Mouse (Mus musculus) hindbrain, embryonic 12.5 days (tissue): ENCODE data around the gene Tspan17. TPM values are rescaled to one million over a fixed set of nuclear protein-coding genes. Genes with fewer than 3 reads are reported as not detected.

Source experiments
- ATAC-seq: fragments of 200-750 bp; cut with Nextera tagmentation; 2 replicates; pipeline ENCODE4 v1.8.0; 2017; ENCODE audit warnings: moderate TSS enrichment; ENCODE audit not compliant: low FRiP score
- H3K27ac ChIP-seq: fragments of 300-500 bp; sonication (generic); 2 replicates; pipeline ENCODE4 v1.5.1; 2016; ENCODE audit warnings: mild to moderate bottlenecking
- H3K27me3 ChIP-seq: fragments of 300-500 bp; sonication (generic); 2 replicates; pipeline ENCODE4 v1.6.1; 2016; ENCODE audit warnings: mild to moderate bottlenecking
- H3K36me3 ChIP-seq: fragments of 300-500 bp; sonication (generic); 2 replicates; pipeline ENCODE4 v1.6.1; 2016; ENCODE audit warnings: mild to moderate bottlenecking
- H3K4me1 ChIP-seq: fragments of 300-500 bp; sonication (generic); 2 replicates; pipeline ENCODE4 v1.6.1; 2016
- H3K4me2 ChIP-seq: fragments of 300-500 bp; sonication (generic); replicated peaks from 2 replicates; pipeline ENCODE4 v1.6.1; 2016; ENCODE audit warnings: mild to moderate bottlenecking
- H3K4me3 ChIP-seq: fragments of 300-500 bp; sonication (generic); 2 replicates; pipeline ENCODE4 v1.5.1; 2016; ENCODE audit warnings: mild to moderate bottlenecking
- H3K9ac ChIP-seq: fragments of 300-500 bp; sonication (generic); 2 replicates; pipeline ENCODE4 v1.6.1; 2016; ENCODE audit warnings: mild to moderate bottlenecking, moderate library complexity
- H3K9me3 ChIP-seq: fragments of 300-500 bp; sonication (generic); replicated peaks from 2 replicates; pipeline ENCODE4 v1.6.1; 2016; ENCODE audit warnings: mild to moderate bottlenecking
- WGBS: fragments of 180-500 bp; shearing (Covaris S2); methylation state at CpG from one replicate; pipeline ENCODE4 v1.1.7; 2016; 5-methylcytosine and 5-hydroxymethylcytosine counted together
- polyA plus RNA-seq: library from polyadenylated mRNA; unstranded; fragments of >200 nt; fragmentation: Nextera tagmentation; extraction: Ambion mirVana; gene quantifications from 2 replicates; pipeline ENCODE4 v1.2.1, GENCODE M21; 2016

The Tspan17 gene
- polyA plus RNA-seq: 30.0 and 35.0 TPM in 2 replicates

DNA sequence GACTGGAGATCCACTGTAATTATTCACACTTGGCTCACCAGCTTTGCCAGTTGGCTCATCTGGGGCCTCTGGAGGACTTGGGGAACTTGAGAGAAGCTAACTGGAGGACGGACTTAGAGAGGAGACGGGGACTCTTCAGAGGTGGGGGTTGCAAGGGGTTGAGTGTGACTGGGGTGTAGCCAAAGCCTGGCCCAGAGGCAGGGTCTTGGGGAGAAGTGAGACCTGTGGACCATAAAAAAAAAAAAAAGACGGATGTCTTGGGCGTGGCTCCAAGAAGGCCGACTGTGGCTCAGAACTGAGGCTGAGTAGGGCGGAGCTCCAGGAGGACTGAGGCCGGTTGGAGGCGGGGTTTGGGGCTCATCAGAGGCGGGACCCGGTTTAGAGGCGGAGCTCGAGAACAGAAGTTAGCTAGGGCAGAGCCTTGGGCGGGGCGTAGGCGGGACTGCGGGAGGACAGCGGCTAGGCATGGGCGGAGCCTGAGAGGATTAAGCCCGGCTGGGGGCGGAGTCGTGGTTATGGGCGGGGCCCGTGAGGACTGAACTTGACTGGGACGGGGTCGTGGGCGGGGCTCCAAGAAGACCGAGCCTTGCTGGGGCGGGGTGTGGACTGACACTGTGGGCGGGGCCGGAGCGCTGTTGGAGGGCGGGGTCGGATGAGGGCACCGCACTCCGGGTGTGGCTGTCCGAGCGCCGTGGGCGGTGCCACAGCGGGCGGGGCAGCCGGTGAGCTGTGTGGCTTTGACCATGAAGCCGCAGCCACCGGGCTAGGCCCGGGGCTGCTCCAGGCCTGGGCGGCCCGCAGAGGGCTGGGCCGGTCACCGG is at the start of gene Tspan17:
Gene Tspan17 (plus strand): TSS at position 638 of the 821 bp plus-strand sequence.
- H3K4me2 ChIP-seq: peak within 1 kb of the TSS; percentile 82
- no peaks in the 10 kb centered on the region for H3K36me3 ChIP-seq
- WGBS: 4% methylated on average over 38 of the region's 49 CpGs
- H3K9me3 ChIP-seq: no peaks in the 10 kb centered on the region
- peak within 1 kb of the TSS; percentile 69 for H3K9ac ChIP-seq
- peak within 1 kb of the TSS; percentile 57 for H3K4me3 ChIP-seq
- peaks cover 39% of the 10 kb centered on the region for H3K27me3 ChIP-seq
- peaks cover 21% of the 10 kb centered on the region for H3K4me1 ChIP-seq
- ATAC-seq: peak; percentile 84
- H3K27ac ChIP-seq: no peak within 1 kb of the TSS

DNA sequence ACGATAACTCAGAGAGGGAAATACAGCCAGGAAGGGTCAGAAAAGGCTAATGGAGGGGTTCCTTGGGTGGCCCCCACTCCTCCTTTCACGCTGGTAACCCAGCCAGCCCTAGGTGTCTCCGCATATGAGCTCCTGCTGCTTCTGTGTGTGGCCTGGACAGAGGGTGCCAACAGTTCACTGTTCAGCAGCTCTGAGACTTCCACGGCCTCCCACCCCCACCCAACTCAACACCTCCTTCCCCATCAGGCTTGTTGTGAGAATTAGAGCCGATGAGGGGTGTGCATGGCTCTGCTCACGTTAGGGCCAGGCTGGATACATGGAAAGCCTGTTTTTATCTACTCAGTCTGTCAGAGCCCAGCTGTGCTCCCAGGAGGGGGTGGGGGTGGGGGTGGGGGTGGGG is 43.1 kb upstream of the Tspan17 start:
- Histone ChIP-seq H3K9me3 (no peaks in the 10 kb centered on the region), H3K36me3 (no peaks in the 10 kb centered on the region), H3K4me2 (peak overlapping the region; percentile 74; the same call in 1 of the 2 replicates), H3K4me1 (peaks cover 47% of the 10 kb centered on the region), H3K27ac (no peak overlapping the region), H3K4me3 (no peak overlapping the region), H3K27me3 (peaks cover 16% of the 10 kb centered on the region), H3K9ac (no peak overlapping the region)
- no peak for ATAC-seq
- 45% methylated on average over 6 of the region's 6 CpGs for WGBS

DNA sequence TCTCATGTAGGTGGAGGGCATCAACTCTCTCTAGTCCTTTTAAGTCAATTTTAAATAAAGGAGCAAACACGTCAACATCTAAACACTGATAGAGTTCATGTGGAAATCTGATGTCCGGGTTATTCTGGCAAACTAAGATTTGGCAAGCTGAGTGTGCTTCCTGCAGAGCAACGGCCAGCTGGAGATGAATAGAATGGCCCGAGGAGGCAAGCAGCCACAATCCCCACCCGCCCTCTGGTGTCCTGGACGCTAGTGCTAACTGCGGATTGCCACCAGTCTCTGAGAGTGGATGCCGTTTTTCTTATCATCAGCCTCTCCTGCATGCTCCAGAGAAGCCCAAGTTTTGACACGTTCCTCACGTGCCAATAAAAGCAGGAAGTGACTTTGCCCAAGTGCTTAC is 42.3 kb upstream of the Tspan17 start:
- H3K4me1 ChIP-seq: peaks cover 42% of the 10 kb centered on the region
- 40% methylated on average over 10 of the region's 10 CpGs for WGBS
- H3K4me2 ChIP-seq: peak overlapping the region; percentile 74
- H3K27ac ChIP-seq: no peak overlapping the region
- H3K4me3 ChIP-seq: no peak overlapping the region
- no peaks in the 10 kb centered on the region for H3K36me3 ChIP-seq
- no peak overlapping the region for H3K9ac ChIP-seq
- peaks cover 24% of the 10 kb centered on the region for H3K27me3 ChIP-seq
- no peaks in the 10 kb centered on the region for H3K9me3 ChIP-seq
- ATAC-seq: no peak

DNA sequence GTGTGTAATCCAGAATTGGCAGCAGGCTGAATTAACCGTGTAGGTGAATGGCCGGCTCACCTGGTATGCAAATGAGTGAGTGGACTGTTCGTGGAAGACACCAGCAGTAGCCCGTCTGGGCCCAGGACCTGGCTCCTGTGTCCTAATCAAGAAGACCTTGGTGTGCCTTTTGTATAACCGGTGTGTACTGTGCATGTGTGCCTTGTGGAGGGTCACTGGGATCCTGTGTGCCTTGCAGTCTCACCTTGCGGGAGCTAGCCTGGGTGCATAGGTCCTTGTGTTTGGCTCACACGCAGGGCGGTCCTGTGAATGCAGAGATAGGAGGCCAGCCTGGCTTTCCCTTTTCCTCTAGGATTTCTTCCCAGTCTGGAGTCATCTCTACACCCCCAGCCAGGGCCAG is 41.0 kb upstream of the Tspan17 start:
- H3K4me2 ChIP-seq: peak overlapping the region; percentile 74
- WGBS: 87% methylated on average over 8 of the region's 8 CpGs
- H3K4me1 ChIP-seq: peaks cover 42% of the 10 kb centered on the region
- peaks cover 36% of the 10 kb centered on the region for H3K27me3 ChIP-seq
- H3K36me3 ChIP-seq: no peaks in the 10 kb centered on the region
- no peak for ATAC-seq
- no peaks in the 10 kb centered on the region for H3K9me3 ChIP-seq
- H3K4me3 ChIP-seq: peak overlapping the region; percentile 74
- peak overlapping the region; percentile 23; the same call in 1 of the 2 replicates for H3K27ac ChIP-seq
- H3K9ac ChIP-seq: peak overlapping the region; percentile 86

DNA sequence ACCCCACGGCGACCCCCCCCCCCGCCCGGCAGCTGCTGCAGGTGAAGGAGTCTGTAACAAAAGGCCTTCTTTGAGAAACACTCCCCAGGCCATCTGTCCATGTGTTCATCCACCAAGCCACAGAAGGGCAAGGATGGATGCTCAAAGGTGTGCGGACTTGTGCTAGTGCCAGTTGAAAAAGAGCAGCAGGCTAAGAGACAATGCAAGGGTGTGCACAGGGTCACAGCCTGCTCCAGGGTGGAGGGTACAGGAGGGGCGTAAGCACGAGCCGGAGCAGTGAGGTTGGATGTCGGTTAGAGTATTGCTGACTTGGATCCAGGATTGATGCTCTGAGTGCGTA is 40.5 kb upstream of the Tspan17 start:
- peak overlapping the region; percentile 86 for H3K9ac ChIP-seq
- 42% methylated on average over 10 of the region's 10 CpGs for WGBS
- peak overlapping the region; percentile 74 for H3K4me2 ChIP-seq
- ATAC-seq: peak; percentile 42
- H3K4me3 ChIP-seq: peak overlapping the region; percentile 74
- peak overlapping the region; percentile 93 for H3K27ac ChIP-seq
- no peaks in the 10 kb centered on the region for H3K9me3 ChIP-seq
- peaks cover 38% of the 10 kb centered on the region for H3K27me3 ChIP-seq
- H3K36me3 ChIP-seq: no peaks in the 10 kb centered on the region
- peaks cover 43% of the 10 kb centered on the region for H3K4me1 ChIP-seq

DNA sequence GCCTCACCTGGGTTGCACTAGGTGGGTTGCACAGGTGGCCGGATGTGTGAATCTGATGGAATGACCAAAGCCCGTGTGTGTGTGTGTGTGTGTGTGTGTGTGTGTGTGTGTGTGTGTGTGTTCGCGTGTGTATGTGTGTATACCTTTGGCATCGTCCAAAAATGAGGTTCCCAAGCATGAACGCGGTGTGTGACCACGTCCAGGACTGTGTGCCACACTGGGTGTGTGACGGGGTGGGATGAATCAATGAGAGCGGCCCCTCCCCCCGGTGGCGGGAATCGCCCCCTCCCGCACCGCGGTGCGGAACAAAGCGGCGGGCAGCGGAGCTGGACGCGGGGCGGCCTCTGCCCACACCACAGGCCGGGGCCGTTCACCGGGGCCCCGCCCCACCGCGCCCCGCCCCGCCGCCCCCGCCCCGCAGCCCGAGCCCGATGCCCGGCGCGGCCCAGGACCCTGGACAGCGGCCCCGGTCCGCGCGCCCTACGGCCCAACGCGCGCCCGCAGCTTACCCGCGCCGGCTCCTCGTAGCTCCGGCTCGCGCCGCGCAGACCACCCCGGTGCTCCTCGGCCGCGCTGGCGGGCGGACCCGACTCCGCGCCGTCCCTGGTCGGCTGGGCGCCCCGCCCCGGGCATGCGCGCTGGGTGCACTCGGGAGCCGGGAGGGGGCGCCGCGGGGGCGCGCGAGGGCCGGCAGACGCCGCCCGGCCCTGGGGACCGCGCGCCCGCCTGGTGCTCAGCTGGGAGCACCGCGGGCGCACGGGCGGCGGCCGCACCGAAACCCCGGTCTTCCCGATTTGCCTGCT is 39.9 kb upstream of the Tspan17 start:
- Histone ChIP-seq H3K4me3 (peak overlapping the region; percentile 74), H3K4me1 (peaks cover 49% of the 10 kb centered on the region), H3K27ac (peak overlapping the region; percentile 93), H3K4me2 (peak overlapping the region; percentile 74), H3K27me3 (peaks cover 38% of the 10 kb centered on the region), H3K9me3 (no peaks in the 10 kb centered on the region), H3K36me3 (no peaks in the 10 kb centered on the region), H3K9ac (peak overlapping the region; percentile 86)
- WGBS: 2% methylated on average over 64 of the region's 100 CpGs
- ATAC-seq: peak; percentile 90

DNA sequence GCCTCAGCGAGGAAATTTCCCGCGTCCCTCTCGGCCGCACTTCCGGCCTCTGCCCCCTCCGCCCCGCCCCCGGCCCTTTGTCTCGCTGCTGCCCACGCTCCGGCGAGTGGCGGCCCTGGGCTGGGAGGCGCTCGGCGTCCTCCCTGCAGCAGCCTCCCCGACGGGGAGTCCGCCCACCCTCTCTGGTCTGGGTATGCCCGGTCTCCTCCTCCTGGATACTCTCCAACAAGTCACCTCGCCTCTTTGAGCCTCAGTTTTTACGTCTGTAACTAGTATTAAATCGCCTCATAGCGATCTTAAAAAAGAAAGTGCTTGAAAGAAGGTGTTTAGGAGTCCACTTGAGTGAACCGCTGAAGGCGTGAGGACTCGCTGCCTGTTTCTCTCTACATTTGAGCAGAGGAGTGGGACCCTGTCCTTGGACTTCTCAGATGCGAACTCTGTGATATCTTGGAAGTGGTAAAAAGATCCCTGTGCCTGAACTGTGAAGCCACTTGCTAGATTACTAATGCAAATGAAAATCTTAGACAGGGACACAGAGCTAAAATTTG is 39.2 kb upstream of the Tspan17 start, which contains the start of gene Gprin1:
Gene Gprin1 (minus strand): TSS at position 11 of the 548 bp plus-strand sequence.
- WGBS: 4% methylated on average over 29 of the region's 29 CpGs
- no peaks in the 10 kb centered on the region for H3K36me3 ChIP-seq
- peak within 1 kb of the TSS; percentile 93 for H3K27ac ChIP-seq
- peaks cover 54% of the 10 kb centered on the region for H3K4me1 ChIP-seq
- ATAC-seq: peak; percentile 78
- peak within 1 kb of the TSS; percentile 74 for H3K4me2 ChIP-seq
- peaks cover 41% of the 10 kb centered on the region for H3K27me3 ChIP-seq
- peak within 1 kb of the TSS; percentile 86 for H3K9ac ChIP-seq
- H3K4me3 ChIP-seq: peak within 1 kb of the TSS; percentile 74
- no peaks in the 10 kb centered on the region for H3K9me3 ChIP-seq

DNA sequence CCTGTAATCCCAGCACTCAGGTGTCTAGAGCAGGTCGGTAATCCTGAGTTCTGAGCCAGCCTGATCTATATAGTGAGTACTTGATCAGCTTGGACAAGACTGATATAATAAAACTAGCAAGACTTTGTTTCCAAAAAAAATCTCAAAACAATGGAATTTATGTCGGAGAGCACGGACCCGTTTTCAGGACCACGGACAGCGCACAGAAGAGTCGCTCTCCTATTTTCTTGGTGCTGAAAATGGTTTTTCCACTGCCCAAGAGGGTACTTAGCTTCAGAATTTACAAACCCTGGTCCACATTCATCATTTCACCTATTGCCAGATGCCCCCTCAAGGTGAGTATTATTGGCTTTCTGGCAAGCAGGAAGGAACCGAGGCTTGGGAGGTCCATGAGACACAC is 38.5 kb upstream of the Tspan17 start:
- Histone ChIP-seq H3K4me1 (peaks cover 56% of the 10 kb centered on the region), H3K4me2 (no peak overlapping the region), H3K27me3 (peaks cover 47% of the 10 kb centered on the region), H3K4me3 (no peak overlapping the region), H3K27ac (no peak overlapping the region), H3K9me3 (no peaks in the 10 kb centered on the region), H3K36me3 (no peaks in the 10 kb centered on the region), H3K9ac (no peak overlapping the region)
- no peak for ATAC-seq
- WGBS: 2% methylated on average over 8 of the region's 8 CpGs

DNA sequence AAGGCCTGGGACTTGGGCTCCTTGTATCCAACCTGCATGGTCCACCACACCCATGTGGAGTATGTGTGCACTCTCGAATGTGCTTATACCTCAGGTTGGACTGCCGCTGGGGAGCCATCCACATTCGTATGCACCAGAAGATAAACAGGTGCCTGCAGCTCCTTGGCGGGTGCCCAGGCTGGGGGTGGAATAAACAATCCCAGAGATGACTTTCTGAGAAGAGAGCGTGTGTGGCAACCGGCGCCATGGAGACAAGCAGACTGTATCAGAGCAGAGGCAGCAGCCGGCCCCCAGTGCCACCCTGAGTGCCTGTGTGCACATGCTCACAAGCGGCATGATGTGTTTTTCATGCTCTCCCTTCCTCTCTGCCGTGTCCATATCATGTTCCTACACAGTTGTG is 36.5 kb upstream of the Tspan17 start:
- no peaks in the 10 kb centered on the region for H3K36me3 ChIP-seq
- H3K4me1 ChIP-seq: peaks cover 44% of the 10 kb centered on the region
- WGBS: 73% methylated on average over 10 of the region's 10 CpGs
- peaks cover 57% of the 10 kb centered on the region for H3K27me3 ChIP-seq
- H3K4me3 ChIP-seq: no peak overlapping the region
- H3K27ac ChIP-seq: no peak overlapping the region
- no peaks in the 10 kb centered on the region for H3K9me3 ChIP-seq
- no peak overlapping the region for H3K9ac ChIP-seq
- no peak for ATAC-seq
- no peak overlapping the region for H3K4me2 ChIP-seq

DNA sequence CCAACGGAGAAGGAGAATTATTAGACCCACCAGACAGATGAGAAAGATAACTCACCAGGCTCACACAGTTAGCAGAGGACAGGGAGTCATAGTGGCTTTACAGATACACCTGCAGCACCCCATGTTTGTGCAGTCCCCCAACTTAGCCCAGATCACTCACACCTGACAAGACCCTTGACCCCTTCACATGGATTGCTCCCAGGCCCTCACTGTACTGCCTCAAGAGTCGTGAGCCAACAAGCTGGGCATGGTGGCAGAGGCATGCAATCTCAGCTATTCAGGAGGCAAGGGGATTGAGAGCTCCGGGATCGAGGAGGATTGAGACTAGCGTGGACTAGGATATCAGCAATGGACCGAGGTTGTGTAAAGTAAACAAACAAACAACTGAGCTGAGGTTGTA is 35.4 kb upstream of the Tspan17 start:
- Histone ChIP-seq H3K4me3 (no peak overlapping the region), H3K9ac (no peak overlapping the region), H3K9me3 (no peaks in the 10 kb centered on the region), H3K27ac (no peak overlapping the region), H3K4me2 (no peak overlapping the region), H3K27me3 (peaks cover 46% of the 10 kb centered on the region), H3K4me1 (peaks cover 42% of the 10 kb centered on the region), H3K36me3 (no peaks in the 10 kb centered on the region)
- no peak for ATAC-seq
- WGBS: 65% methylated on average over 6 of the region's 6 CpGs

DNA sequence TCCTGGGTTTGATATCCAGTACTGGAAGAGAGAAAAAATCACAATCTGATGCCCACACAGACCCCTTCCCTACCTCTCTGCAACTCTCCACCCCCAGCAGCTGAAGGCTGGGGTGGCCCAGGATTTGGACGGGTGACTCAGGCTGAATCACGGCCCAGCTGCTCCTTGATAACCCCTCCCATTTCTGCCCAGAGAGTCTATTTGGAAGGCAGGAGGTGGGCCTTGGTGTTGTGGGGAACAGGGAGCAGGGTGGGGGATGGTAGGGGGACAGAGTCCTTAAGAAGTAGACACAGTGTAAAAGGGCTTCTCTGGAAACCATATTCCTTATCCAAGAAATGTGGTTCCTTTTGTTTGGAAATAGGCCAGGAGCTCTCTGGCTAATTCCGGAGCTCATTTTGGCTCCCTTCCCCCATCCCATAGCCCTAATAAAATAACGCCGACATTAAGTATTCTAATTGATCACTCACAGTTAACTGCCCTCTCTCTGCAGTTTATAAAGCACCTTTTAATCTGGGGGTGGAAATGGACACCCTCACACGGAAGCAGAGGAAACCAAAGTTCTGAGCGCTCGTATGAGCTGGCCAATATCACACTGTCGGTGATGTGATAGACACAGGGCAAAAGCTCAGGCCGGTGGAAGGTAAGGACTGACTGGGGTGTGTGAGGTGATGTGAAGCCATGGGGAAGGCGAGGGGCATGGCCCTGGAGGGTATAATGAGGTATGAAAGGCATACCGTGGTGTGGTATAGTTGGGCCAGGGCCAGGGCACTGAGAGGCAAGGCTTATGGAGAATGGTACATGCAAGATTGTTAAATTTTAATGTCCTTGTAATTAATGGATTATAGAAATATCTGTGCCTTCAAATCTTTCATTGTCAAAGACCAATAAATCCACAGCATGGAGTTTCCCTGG is 34.8 kb upstream of the Tspan17 start:
- no peak for ATAC-seq
- peaks cover 45% of the 10 kb centered on the region for H3K4me1 ChIP-seq
- H3K36me3 ChIP-seq: no peaks in the 10 kb centered on the region
- H3K4me3 ChIP-seq: no peak overlapping the region
- H3K27me3 ChIP-seq: peaks cover 46% of the 10 kb centered on the region
- WGBS: 44% methylated on average over 12 of the region's 12 CpGs
- no peaks in the 10 kb centered on the region for H3K9me3 ChIP-seq
- peak overlapping the region; percentile 14; the same call in 1 of the 2 replicates for H3K9ac ChIP-seq
- no peak overlapping the region for H3K4me2 ChIP-seq
- no peak overlapping the region for H3K27ac ChIP-seq
